Mouse (Mus musculus): Measurements from ENCODE around the gene Ndufa3. TPM values are rescaled to one million over a fixed set of nuclear protein-coding genes. Genes with fewer than 3 reads are reported as not detected.
"Not testable (repeated sequence)": the region's sequence is repeated elsewhere in the genome, so short reads cannot be mapped to it uniquely, and the experiment has no call there.

The Ndufa3 gene
- 423 and 441 TPM in 2 replicates for polyA plus RNA-seq (2016; fragmentation: Nextera tagmentation; extraction: Ambion mirVana)

- Histone ChIP-seq H3K9me3 (no peaks in the 10 kb centered on the region), H3K36me3 (peaks cover 35% of the 10 kb centered on the region), H3K27me3 (ENCODE audit: insufficient read depth, poor library complexity, severe bottlenecking) (no peaks in the 10 kb centered on the region), H3K27ac (peak within 1 kb of the TSS; percentile 90), H3K4me3 (peak within 1 kb of the TSS; percentile 81), H3K4me1 (replicated peaks) (peaks cover 7% of the 10 kb centered on the region)
- peak; percentile 86 for DNase-seq (ENCODE audit: low spot score)
- 1% methylated on average over 32 of the region's 32 CpGs for WGBS
These were observed at the start of gene Ndufa3 for GRCm38 (mm10) chr7:3617242-3617995. TSS of gene Ndufa3 (plus strand) at chr7:3617373.

- 74% methylated on average over 6 of the region's 6 CpGs for WGBS
- DNase-seq (ENCODE audit: low spot score) = no peak
- H3K27me3 ChIP-seq (ENCODE audit: insufficient read depth, poor library complexity, severe bottlenecking) = no peaks in the 10 kb centered on the region
- no peaks in the 10 kb centered on the region for H3K4me1 ChIP-seq (replicated peaks)
- H3K4me3 ChIP-seq = no peak overlapping the region
- no peak overlapping the region for H3K27ac ChIP-seq
- no peaks in the 10 kb centered on the region for H3K36me3 ChIP-seq
- H3K9me3 ChIP-seq = no peaks in the 10 kb centered on the region
These were observed 47.4 kb upstream of the Ndufa3 start for GRCm38 (mm10) chr7:3569725-3570124.

GRCm38 (mm10) chr7:3570580-3570979 is 46.6 kb upstream of the Ndufa3 start:
- DNase-seq (ENCODE audit: low spot score); H3K27ac ChIP-seq; H3K4me3 ChIP-seq; H3K27me3 ChIP-seq (ENCODE audit: insufficient read depth, poor library complexity, severe bottlenecking); H3K4me1 ChIP-seq (replicated peaks); H3K36me3 ChIP-seq; H3K9me3 ChIP-seq: not testable (repeated sequence)
- 91% methylated on average over 3 of the region's 3 CpGs for WGBS

DNA sequence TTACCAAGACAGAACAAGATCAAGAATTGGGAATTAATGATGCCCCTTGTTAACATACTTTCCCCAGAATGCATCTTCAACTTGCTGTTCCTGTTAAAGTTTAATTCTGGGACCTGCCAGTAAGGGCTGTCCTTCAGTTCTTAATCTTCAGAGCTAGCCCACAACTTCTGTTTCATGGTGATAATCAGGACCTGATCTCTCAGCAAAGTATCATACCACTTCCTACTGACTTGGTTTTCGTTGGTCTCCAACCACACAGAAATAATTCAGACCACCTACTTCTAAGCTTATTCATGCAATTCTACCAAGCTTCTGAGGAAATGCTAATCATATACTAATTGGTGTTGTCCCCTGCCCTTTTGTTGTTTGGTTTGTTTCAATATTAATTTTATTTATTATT is 45.3 kb upstream of the Ndufa3 start:
- Histone ChIP-seq H3K4me1 (replicated peaks) (no peaks in the 10 kb centered on the region), H3K27ac (no peak overlapping the region), H3K27me3 (ENCODE audit: insufficient read depth, poor library complexity, severe bottlenecking) (no peaks in the 10 kb centered on the region), H3K4me3 (no peak overlapping the region), H3K36me3 (no peaks in the 10 kb centered on the region), H3K9me3 (no peaks in the 10 kb centered on the region)
- DNase-seq (ENCODE audit: low spot score) = no peak
- 76% methylated on average over 1 of the region's 1 CpGs for WGBS

- Histone ChIP-seq H3K36me3 (no peaks in the 10 kb centered on the region), H3K4me3 (no peak overlapping the region), H3K4me1 (replicated peaks) (no peaks in the 10 kb centered on the region), H3K27ac (no peak overlapping the region), H3K9me3 (no peaks in the 10 kb centered on the region), H3K27me3 (ENCODE audit: insufficient read depth, poor library complexity, severe bottlenecking) (no peaks in the 10 kb centered on the region)
- no peak for DNase-seq (ENCODE audit: low spot score)
- WGBS = 60% methylated on average over 5 of the region's 5 CpGs
These were observed 43.0 kb upstream of the Ndufa3 start for GRCm38 (mm10) chr7:3574216-3574615.

DNA sequence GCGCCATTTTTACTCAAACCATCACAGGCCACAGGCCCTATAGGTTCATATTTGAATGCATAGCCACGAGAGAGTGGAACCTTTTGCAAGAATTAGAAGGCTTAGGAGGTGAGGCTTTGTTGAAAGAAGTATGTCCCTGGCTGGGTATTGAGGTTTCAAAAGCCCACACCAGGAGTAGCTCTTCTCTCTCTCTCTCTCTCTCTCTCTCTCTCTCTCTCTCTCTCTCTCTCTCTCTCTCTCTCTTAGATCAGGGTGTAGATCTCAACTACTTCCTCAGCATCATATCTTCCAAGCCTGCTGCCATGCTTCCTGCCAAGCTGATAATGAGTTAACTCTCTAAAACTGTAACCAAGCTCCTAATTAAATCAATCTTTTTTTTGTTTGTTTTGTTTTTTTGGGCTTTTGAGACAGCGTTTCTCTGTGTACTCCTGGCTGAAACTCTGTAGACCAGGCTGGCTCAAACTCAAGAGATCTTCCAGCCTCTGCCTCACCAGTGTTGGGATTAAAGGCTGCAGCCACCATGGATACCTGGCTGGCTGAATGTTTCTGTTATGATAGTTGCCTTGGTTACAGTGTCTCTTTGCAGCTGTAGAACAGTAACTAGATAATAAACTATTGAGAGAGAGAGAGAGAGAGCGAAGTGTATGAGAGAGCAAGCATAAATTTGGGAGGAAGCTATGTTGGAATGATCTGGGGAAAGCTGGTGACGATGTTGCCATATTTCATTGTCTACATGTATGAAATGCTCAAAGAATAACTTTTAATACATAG is 40.6 kb upstream of the Ndufa3 start:
- no peaks in the 10 kb centered on the region for H3K27me3 ChIP-seq (ENCODE audit: insufficient read depth, poor library complexity, severe bottlenecking)
- WGBS = 84% methylated on average over 5 of the region's 5 CpGs
- H3K4me3 ChIP-seq = no peak overlapping the region
- no peak overlapping the region for H3K27ac ChIP-seq
- no peak for DNase-seq (ENCODE audit: low spot score)
- no peaks in the 10 kb centered on the region for H3K4me1 ChIP-seq (replicated peaks)
- H3K36me3 ChIP-seq = no peaks in the 10 kb centered on the region
- H3K9me3 ChIP-seq = no peaks in the 10 kb centered on the region

DNA sequence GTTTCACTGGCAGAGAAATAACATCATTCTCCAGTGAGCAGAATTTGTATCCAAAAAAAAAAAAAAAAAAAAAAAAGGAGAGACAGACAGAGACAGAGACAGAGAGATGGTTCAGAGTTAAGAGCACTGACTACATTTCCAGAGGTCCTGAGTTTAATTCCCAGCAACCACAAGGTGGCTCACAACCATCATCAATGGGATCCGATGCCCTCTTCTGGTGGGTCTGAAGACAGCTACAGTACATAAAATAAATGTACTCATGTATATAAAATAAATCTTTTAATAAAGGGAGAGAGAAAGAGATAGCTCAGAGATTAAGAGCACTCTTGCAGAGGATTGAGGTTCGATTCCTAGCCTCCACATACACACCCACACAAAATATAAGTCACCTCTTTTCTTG is 39.0 kb upstream of the Ndufa3 start:
- no peaks in the 10 kb centered on the region for H3K27me3 ChIP-seq (ENCODE audit: insufficient read depth, poor library complexity, severe bottlenecking)
- no peaks in the 10 kb centered on the region for H3K4me1 ChIP-seq (replicated peaks)
- 81% methylated on average over 2 of the region's 2 CpGs for WGBS
- no peaks in the 10 kb centered on the region for H3K9me3 ChIP-seq
- H3K4me3 ChIP-seq = no peak overlapping the region
- H3K27ac ChIP-seq = no peak overlapping the region
- H3K36me3 ChIP-seq = no peaks in the 10 kb centered on the region
- no peak for DNase-seq (ENCODE audit: low spot score)

GRCm38 (mm10) chr7:3578952-3579546 is 38.1 kb upstream of the Ndufa3 start:
- Histone ChIP-seq H3K36me3 (no peaks in the 10 kb centered on the region), H3K27ac (no peak overlapping the region), H3K4me3 (no peak overlapping the region), H3K4me1 (replicated peaks) (no peaks in the 10 kb centered on the region), H3K27me3 (ENCODE audit: insufficient read depth, poor library complexity, severe bottlenecking) (no peaks in the 10 kb centered on the region), H3K9me3 (no peaks in the 10 kb centered on the region)
- DNase-seq (ENCODE audit: low spot score) = no peak
- WGBS = 75% methylated on average over 6 of the region's 6 CpGs

GRCm38 (mm10) chr7:3580029-3580428 is 37.1 kb upstream of the Ndufa3 start:
- Histone ChIP-seq H3K27me3 (ENCODE audit: insufficient read depth, poor library complexity, severe bottlenecking) (no peaks in the 10 kb centered on the region), H3K36me3 (no peaks in the 10 kb centered on the region)

DNA sequence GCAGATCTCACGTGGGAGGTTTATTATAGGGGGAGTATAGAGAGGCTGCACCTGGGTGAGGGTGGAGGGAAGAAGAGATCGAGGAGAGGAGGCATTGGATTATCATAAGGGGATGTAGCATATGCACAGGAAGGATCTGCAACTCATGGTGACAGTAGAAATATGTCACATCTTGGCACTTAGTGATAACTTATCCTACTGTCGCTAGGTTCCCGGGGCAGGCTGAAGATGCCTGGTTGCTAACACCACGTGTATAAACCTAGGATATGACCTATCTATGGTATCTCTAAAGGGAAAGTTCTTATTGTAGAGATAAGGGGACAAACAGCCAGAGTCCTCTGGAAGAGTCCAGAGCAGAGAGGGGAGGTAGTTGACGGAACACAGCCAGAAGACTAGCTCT is 31.4 kb upstream of the Ndufa3 start:
- Histone ChIP-seq H3K27me3 (ENCODE audit: insufficient read depth, poor library complexity, severe bottlenecking) (no peaks in the 10 kb centered on the region), H3K27ac (no peak overlapping the region), H3K9me3 (no peaks in the 10 kb centered on the region), H3K4me3 (0 out of 2 replicates have a peak overlapping the region, but pooled peaks have one; percentile 18), H3K4me1 (replicated peaks) (peaks cover 11% of the 10 kb centered on the region), H3K36me3 (no peaks in the 10 kb centered on the region)
- no peak for DNase-seq (ENCODE audit: low spot score)
- WGBS = 14% methylated on average over 6 of the region's 6 CpGs

More at GRCm38 (mm10) chr7:3580029-3580428, 37.1 kb upstream of the Ndufa3 start:
- WGBS = 76% methylated on average over 2 of the region's 2 CpGs
- H3K4me3 ChIP-seq = no peak overlapping the region
- H3K27ac ChIP-seq = no peak overlapping the region
- no peak for DNase-seq (ENCODE audit: low spot score)
- no peaks in the 10 kb centered on the region for H3K4me1 ChIP-seq (replicated peaks)
- no peaks in the 10 kb centered on the region for H3K9me3 ChIP-seq

- H3K27me3 ChIP-seq (ENCODE audit: insufficient read depth, poor library complexity, severe bottlenecking) = no peaks in the 10 kb centered on the region
- H3K4me1 ChIP-seq (replicated peaks) = peaks cover 11% of the 10 kb centered on the region
- WGBS = 1% methylated on average over 5 of the region's 5 CpGs
- H3K27ac ChIP-seq = no peak overlapping the region
- no peaks in the 10 kb centered on the region for H3K36me3 ChIP-seq
- no peaks in the 10 kb centered on the region for H3K9me3 ChIP-seq
- H3K4me3 ChIP-seq = 0 out of 2 replicates have a peak overlapping the region, but pooled peaks have one; percentile 18
- DNase-seq (ENCODE audit: low spot score) = no peak
These were observed 30.9 kb upstream of the Ndufa3 start for GRCm38 (mm10) chr7:3586255-3586654.

DNA sequence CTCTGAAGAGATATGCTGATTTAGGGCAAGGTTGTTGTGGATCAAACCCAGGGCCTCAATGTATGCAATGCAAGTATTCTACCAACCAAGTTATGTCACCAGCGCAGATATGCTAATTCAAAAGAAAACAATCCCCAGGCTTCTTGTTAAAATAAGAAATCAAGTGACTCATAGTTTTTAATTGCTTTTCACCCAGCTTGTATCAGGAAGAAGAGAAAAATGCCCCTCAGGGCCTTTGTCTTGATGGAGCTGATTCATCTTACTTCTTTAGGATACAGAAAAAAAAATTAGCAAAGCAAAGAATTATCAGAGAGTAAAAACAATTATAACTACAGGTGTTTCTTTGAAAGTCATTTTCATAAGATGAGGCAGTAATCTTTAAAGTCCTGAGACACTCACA is 29.9 kb upstream of the Ndufa3 start:
- no peaks in the 10 kb centered on the region for H3K36me3 ChIP-seq
- 67% methylated on average over 1 of the region's 1 CpGs for whole genome bisulfite sequencing
- 0 out of 2 replicates have a peak, but pooled peaks cover 2% of the 10 kb centered on the region for H3K9me3 ChIP-seq
- H3K4me1 ChIP-seq (replicated peaks) = peaks cover 11% of the 10 kb centered on the region
- no peak overlapping the region for H3K27ac ChIP-seq
- DNase-seq (ENCODE audit: low spot score) = no peak
- no peak overlapping the region for H3K4me3 ChIP-seq
- no peaks in the 10 kb centered on the region for H3K27me3 ChIP-seq (ENCODE audit: insufficient read depth, poor library complexity, severe bottlenecking)

GRCm38 (mm10) chr7:3590550-3590949 is 26.6 kb upstream of the Ndufa3 start:
- peaks cover 11% of the 10 kb centered on the region for H3K4me1 ChIP-seq (replicated peaks)
- WGBS = 83% methylated on average over 3 of the region's 3 CpGs
- no peak overlapping the region for H3K4me3 ChIP-seq
- no peaks in the 10 kb centered on the region for H3K36me3 ChIP-seq
- no peak overlapping the region for H3K27ac ChIP-seq
- H3K9me3 ChIP-seq = 0 out of 2 replicates have a peak, but pooled peaks cover 2% of the 10 kb centered on the region
- no peaks in the 10 kb centered on the region for H3K27me3 ChIP-seq (ENCODE audit: insufficient read depth, poor library complexity, severe bottlenecking)
- DNase-seq (ENCODE audit: low spot score) = no peak

All from hindbrain, embryonic 10.5 days (tissue).